Mouse (Mus musculus) left cerebral cortex, postnatal 25 days (tissue): ENCODE measurements at regions not wholly inside any gene's neighbourhood (a gene's known extent, or its start where the extent isn't known, plus 50 kb on each side); places are given as distances from the start of the nearest gene placed in this dataset.
A peak's percentile ranks its signal among the peaks of the same experiment; 100 is the strongest.

Source experiments
- DNase-seq, 2 experiments: peaks; one replicate each; pipeline ENCODE4 v3.0.0; 2022; ENCODE audit warnings: low spot score in 2 of 2, mixed read lengths in 1 of 2
- intact Hi-C: fragments of 180-260 bp; cut with DNase I; formaldehyde crosslinking; loops from one replicate; pipeline ENCODE4 v1.15.1; 2025

DNA sequence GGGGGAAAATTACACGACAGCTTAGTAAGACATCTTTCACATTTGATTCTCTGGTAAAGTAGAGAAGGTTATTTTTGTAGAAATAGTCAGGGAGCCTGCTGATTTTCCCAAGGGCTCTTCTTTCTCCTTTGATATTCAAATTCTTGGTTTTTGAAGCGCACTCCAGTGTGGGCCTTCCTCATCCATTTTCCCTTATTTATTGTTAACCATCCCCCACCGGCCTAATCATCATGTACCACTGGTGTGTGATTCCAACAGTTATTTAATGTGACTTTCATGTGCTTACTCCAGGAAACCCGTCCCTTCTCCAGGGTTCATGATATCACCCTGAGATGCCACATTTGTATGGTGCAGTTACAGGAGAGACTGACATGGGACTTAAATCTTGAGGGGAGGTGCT lies 114.0 kb upstream of the Epha4 start:
- intact Hi-C loops = no loop called here
- no peak for DNase-seq

DNA sequence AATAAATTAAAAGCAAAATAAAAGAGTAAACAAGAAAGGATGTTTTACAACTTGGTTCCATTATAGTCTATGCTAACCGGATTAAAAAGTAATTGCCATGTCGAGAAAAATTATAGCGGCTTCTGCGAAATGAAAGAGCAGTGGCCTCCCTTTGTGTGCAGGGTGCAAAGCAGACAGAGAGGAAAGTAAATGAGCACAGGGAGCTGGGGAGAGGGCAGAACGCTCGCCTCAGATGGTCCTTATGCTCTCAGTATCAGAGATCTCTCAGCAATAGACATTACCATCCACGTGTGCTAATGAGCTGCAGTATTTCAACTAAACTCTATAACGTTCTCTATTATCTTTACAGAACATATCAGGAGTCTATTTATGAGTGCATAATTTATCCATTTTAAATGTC lies 102.6 kb upstream of the Epha4 start:
- intact Hi-C loops = no loop called here
- DNase-seq = no peak

DNA sequence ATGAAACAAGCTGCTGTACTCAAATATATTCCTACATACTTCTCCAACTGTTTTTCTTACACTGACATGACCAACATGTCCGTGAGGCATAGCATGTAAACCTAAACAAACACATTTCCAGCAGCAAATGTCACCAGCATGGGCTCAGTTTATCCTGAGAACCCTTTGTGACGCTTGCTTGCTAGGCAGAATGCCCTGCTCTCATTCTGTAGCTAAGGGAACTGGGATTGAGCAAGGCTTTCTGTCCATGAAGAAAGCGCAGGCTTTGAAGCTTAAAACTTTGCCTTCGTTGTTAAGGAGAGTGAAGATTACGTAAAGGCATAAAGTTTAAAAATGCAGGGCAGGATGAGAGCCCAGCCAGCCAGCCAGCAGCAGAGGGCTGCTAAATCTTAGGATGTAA lies 85.6 kb upstream of the Epha4 start:
- intact Hi-C loops = no loop called here
- DNase-seq = no peak

DNA sequence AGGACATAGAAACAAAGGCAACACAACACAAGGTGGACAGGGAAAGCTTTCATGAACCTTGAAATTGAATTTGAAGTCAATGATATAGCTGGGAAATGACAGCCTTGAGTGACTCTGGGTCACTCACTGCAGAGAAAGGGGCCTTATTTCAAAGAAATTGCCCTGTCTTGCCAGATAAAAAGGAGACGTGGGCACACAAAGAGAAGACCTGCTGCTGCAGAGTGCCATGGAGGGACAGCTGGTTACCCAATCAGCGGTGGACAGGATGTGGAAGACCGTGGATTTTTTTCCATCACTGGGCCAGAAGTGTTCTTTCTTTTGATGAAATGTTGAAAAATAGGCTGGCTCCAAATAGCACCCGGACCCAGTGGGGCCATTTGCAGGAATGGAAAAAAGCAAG lies 77.8 kb upstream of the Epha4 start:
- no peak for DNase-seq
- intact Hi-C loops = no loop called here

DNA sequence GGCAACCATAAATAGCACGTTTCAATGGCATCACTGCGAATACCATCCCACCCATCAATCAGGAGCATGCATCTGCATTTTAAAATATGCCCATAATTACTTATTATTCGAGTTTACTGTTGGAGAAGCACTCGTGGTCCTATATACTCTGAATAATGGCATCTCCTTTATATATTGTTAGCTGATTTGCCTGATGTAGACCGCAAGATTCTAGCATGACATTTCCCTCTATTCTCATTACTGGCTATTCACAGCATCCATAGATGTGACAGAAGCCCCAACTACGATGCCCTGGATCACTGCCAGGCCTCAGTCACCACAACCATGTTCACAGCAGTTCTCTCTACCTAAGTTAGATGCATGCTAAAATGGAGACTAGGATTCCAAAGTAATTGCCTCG lies 77.4 kb upstream of the Epha4 start:
- intact Hi-C loops = no loop called here
- no peak for DNase-seq

DNA sequence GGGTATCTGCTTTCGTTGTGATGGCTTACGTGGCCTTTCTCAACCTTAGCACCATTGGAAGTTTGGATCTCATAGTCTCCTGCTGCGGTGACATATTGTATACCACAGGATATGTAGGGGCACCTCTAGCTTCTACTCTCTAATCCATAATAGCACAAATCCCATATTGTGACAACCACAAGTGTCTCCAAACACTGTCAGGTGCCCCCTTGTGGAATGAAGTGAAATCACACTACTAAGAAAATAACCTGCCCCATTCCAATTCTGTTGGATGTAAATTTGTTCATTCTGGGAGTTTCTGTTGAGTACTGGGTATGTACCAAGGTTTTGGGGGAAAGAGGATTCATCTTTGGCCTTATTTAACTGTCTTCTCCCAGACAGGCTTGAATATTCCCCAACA lies 74.5 kb upstream of the Epha4 start:
- intact Hi-C loops = no loop called here
- no peak for DNase-seq

DNA sequence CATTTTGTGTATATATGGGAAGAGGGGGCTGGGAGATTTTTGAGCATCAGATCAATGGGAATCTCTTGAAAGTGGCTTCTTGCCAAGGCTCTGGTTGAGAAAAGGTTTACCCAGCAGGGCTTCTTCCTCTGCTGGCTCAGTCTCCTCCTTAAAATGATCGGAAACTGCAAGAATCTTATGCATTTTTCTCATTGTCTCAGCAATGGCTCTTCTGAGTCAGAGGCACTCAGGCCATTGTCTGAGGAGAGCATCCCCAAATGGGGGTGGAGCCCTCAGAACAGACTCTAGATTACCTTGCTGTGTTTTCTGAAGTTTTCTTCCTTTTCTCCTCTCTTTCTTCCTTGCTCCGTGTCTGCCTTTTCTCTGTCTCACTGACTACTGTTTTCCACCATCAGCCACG lies 70.6 kb upstream of the Epha4 start:
- intact Hi-C loops = no loop called here
- DNase-seq = no peak

DNA sequence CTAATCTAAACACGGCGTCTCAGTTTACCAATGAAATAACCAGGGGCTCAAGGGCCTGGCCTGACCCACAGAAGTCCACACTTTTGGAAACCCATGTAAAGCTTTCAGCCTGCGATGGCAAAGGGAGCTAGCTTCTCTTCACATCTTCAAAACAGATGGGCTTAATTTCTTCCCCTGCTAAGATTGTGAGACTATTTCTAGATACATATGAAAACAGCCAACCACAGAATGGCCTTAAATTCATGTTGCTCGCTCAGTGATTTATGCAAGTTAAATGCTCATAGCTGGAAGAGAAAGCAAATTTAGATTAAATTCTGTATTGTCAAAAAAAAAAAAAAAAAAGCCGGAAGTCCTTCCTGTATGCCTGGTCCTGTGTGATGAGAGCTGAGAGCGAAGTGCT lies 53.2 kb upstream of the Epha4 start:
- intact Hi-C loops = loop anchor here (10.0 kb wide), 1 partner anchor 257 kb away; no protein-coding TSS in a partner anchor
- peak in 1 of 2 experiments; percentile 79 for DNase-seq

DNA sequence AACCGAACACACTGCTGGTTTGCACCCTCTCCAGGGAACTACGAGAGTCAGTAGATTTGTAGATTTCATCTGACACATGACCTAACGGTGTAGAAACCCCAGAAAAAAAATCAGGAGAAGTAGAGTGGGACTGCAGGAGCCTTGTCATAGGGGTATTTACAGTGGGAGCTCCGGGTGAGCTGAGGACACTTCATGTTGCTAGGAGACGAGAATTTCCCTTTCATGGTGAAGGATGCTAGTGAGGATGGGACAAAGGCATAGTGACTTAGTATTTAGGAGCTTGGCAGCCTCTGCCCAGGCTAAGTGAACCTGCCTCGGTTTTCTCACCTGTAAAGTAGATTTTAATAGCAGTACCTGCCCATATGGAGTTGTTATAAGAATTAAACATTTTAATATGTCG lies 52.8 kb upstream of the Epha4 start:
- intact Hi-C loops = loop anchor here (10.0 kb wide), 1 partner anchor 257 kb away; no protein-coding TSS in a partner anchor
- DNase-seq = peak in 1 of 2 experiments; percentile 54
